Mouse (Mus musculus) liver, embryonic 12.5 days (tissue): ENCODE measurements around the gene Zc3h12d. TPM values are rescaled to one million over a fixed set of nuclear protein-coding genes. Genes with fewer than 3 reads are reported as not detected.

Experiments used
- ATAC-seq: fragments of 200-750 bp; cut with Nextera tagmentation; 2 replicates; pipeline ENCODE4 v1.8.0; 2017; ENCODE audit warnings: moderate number of reproducible peaks, mild to moderate bottlenecking, moderate library complexity
- H3K27ac ChIP-seq: fragments of 300-500 bp; sonication (generic); 2 replicates; pipeline ENCODE4 v1.5.1; 2016; ENCODE audit warnings: mild to moderate bottlenecking
- H3K27me3 ChIP-seq: fragments of 300-500 bp; sonication (generic); replicated peaks from 2 replicates; pipeline ENCODE4 v1.6.1; 2016; ENCODE audit warnings: mild to moderate bottlenecking, moderate library complexity
- H3K36me3 ChIP-seq: fragments of 300-500 bp; sonication (generic); 2 replicates; pipeline ENCODE4 v1.6.1; 2016; ENCODE audit warnings: mild to moderate bottlenecking, moderate library complexity
- H3K4me1 ChIP-seq: fragments of 300-500 bp; sonication (generic); 2 replicates; pipeline ENCODE4 v1.6.1; 2016
- H3K4me2 ChIP-seq: fragments of 300-500 bp; sonication (generic); 2 replicates; pipeline ENCODE4 v1.6.1; 2016; ENCODE audit warnings: mild to moderate bottlenecking, moderate library complexity
- H3K4me3 ChIP-seq: fragments of 300-500 bp; sonication (generic); 2 replicates; pipeline ENCODE4 v1.5.1; 2016; ENCODE audit warnings: mild to moderate bottlenecking, moderate library complexity
- H3K9ac ChIP-seq: fragments of 300-500 bp; sonication (generic); 2 replicates; pipeline ENCODE4 v1.6.1; 2016; ENCODE audit warnings: mild to moderate bottlenecking, moderate library complexity
- H3K9me3 ChIP-seq: fragments of 300-500 bp; sonication (generic); replicated peaks from 2 replicates; pipeline ENCODE4 v1.6.1; 2016; ENCODE audit warnings: mild to moderate bottlenecking, moderate library complexity
- WGBS: fragments of 180-500 bp; shearing (Covaris S2); methylation state at CpG from one replicate; pipeline ENCODE4 v1.1.7; 2016; ENCODE audit not compliant: insufficient replicate concordance; 5-methylcytosine and 5-hydroxymethylcytosine counted together
- microRNA-seq: library from miRNA; unstranded; fragments of <30 nt; microRNA quantifications from one replicate; pipeline ENCODE4, GENCODE M21; 2017
- polyA plus RNA-seq: library from polyadenylated mRNA; unstranded; fragments of >200 nt; fragmentation: Nextera tagmentation; extraction: Ambion mirVana; gene quantifications from 2 replicates; pipeline ENCODE4 v1.2.1, GENCODE M21; 2016

The Zc3h12d gene
- polyA plus RNA-seq, 1 experiment from 2014 or later: 0.07 TPM

- Histone ChIP-seq H3K9me3 (no peaks in the 10 kb centered on the region), H3K4me1 (no peaks in the 10 kb centered on the region), H3K4me3 (no peak overlapping the region), H3K27ac (no peak overlapping the region), H3K9ac (no peak overlapping the region), H3K27me3 (no peaks in the 10 kb centered on the region), H3K4me2 (no peak overlapping the region), H3K36me3 (no peaks in the 10 kb centered on the region)
- WGBS: 51% methylated on average over 11 of the region's 11 CpGs
- no peak for ATAC-seq
Observed at GRCm38 (mm10) chr10:7888256-7888868, 56.1 kb downstream of the Zc3h12d start.

- Histone ChIP-seq H3K36me3 (peaks cover 33% of the 10 kb centered on the region), H3K9ac (no peak overlapping the region), H3K4me2 (no peak overlapping the region), H3K4me3 (no peak overlapping the region), H3K27ac (no peak overlapping the region), H3K27me3 (no peaks in the 10 kb centered on the region), H3K4me1 (no peaks in the 10 kb centered on the region), H3K9me3 (no peaks in the 10 kb centered on the region)
- ATAC-seq: no peak
- 81% methylated on average over 14 of the region's 14 CpGs for WGBS
Observed at GRCm38 (mm10) chr10:7900719-7901627, 68.7 kb downstream of the Zc3h12d start.

GRCm38 (mm10) chr10:7904157-7904556 is 71.9 kb downstream of the Zc3h12d start:
- H3K4me2 ChIP-seq: no peak overlapping the region
- H3K27ac ChIP-seq: no peak overlapping the region
- no peaks in the 10 kb centered on the region for H3K27me3 ChIP-seq
- H3K4me3 ChIP-seq: no peak overlapping the region
- H3K4me1 ChIP-seq: no peaks in the 10 kb centered on the region
- 92% methylated on average over 5 of the region's 5 CpGs for WGBS
- peaks cover 61% of the 10 kb centered on the region for H3K36me3 ChIP-seq
- ATAC-seq: no peak
- H3K9me3 ChIP-seq: no peaks in the 10 kb centered on the region
- no peak overlapping the region for H3K9ac ChIP-seq

- H3K4me3 ChIP-seq: no peak overlapping the region
- ATAC-seq: no peak
- no peaks in the 10 kb centered on the region for H3K4me1 ChIP-seq
- H3K9me3 ChIP-seq: no peaks in the 10 kb centered on the region
- H3K27me3 ChIP-seq: no peaks in the 10 kb centered on the region
- H3K36me3 ChIP-seq: peaks cover 77% of the 10 kb centered on the region
- H3K9ac ChIP-seq: no peak overlapping the region
- H3K4me2 ChIP-seq: no peak overlapping the region
- H3K27ac ChIP-seq: no peak overlapping the region
- 80% methylated on average over 12 of the region's 12 CpGs for WGBS
Observed at GRCm38 (mm10) chr10:7907151-7907550, 74.9 kb downstream of the Zc3h12d start.

GRCm38 (mm10) chr10:7911268-7911667 is 79.0 kb downstream of the Zc3h12d start:
- ATAC-seq: no peak
- Histone ChIP-seq H3K9me3 (no peaks in the 10 kb centered on the region), H3K27me3 (no peaks in the 10 kb centered on the region), H3K27ac (no peak overlapping the region), H3K36me3 (peaks cover 70% of the 10 kb centered on the region), H3K4me2 (no peak overlapping the region), H3K9ac (no peak overlapping the region), H3K4me1 (no peaks in the 10 kb centered on the region), H3K4me3 (no peak overlapping the region)
- 83% methylated on average over 10 of the region's 10 CpGs for WGBS

Small RNA genes lying within 50 kb of the gene (microRNA-seq; reads per million reads assigned to microRNA genes)
- 2.8 reads per million for gene Mir5104

Other genes with a start within 250 kb of the Zc3h12d start
- gene Lrp11, start 242.7 kb upstream of the Zc3h12d start, polyA plus RNA-seq: 1.6 and 1.8 TPM in 2 replicates
- 40.8 and 43.2 TPM in 2 replicates for gene Nup43, start 165.0 kb upstream of the Zc3h12d start, polyA plus RNA-seq
- 115 and 121 TPM in 2 replicates for gene Pcmt1, start 151.3 kb upstream of the Zc3h12d start, polyA plus RNA-seq
- gene Lats1, start 151.3 kb upstream of the Zc3h12d start, polyA plus RNA-seq: 5.1 and 5.2 TPM in 2 replicates
- 41.1 and 42.1 TPM in 2 replicates for gene Katna1, start 106.5 kb upstream of the Zc3h12d start, polyA plus RNA-seq
- 32.5 and 33.1 TPM in 2 replicates for gene Ginm1, start 39.6 kb upstream of the Zc3h12d start, polyA plus RNA-seq
- gene Ppil4, start 39.6 kb upstream of the Zc3h12d start, polyA plus RNA-seq: 34.6 and 35.1 TPM in 2 replicates
- gene Tab2, start 123.8 kb downstream of the Zc3h12d start, polyA plus RNA-seq: 11.4 and 11.8 TPM in 2 replicates